Mouse (Mus musculus) brain, embryonic 14.5 days (tissue): ENCODE results near the gene Olfr99. TPM values are rescaled to one million over a fixed set of nuclear protein-coding genes. Genes with fewer than 3 reads are reported as not detected.
"Not testable (repeated sequence)": the region's sequence is repeated elsewhere in the genome, so short reads cannot be mapped to it uniquely, and the experiment has no call there.

ENCODE experiments used
- DNase-seq: peaks from one replicate; pipeline ENCODE4 v3.0.0-alpha.2; 2011; ENCODE audit warnings: low read depth
- CTCF ChIP-seq: fragments of 200-500 bp; IDR thresholded peaks from 2 replicates; pipeline ENCODE4 v1.5.1; 2012; ENCODE audit warnings: inconsistent platforms, mild to moderate bottlenecking, moderate library complexity, borderline replicate concordance; ENCODE audit not compliant: insufficient read depth, insufficient read length; ENCODE audit errors: extremely low read depth
- POLR2A ChIP-seq: fragments of 200-500 bp; IDR thresholded peaks from 2 replicates; pipeline ENCODE4 v1.6.1; 2012; ENCODE audit warnings: mild to moderate bottlenecking, inconsistent platforms, borderline replicate concordance; ENCODE audit not compliant: poor library complexity, insufficient read depth, insufficient read length, severe bottlenecking; ENCODE audit errors: extremely low read depth
- polyA plus RNA-seq: library from polyadenylated mRNA; depleted of rRNA; stranded (reverse); fragments of >200 nt; gene quantifications from 2 replicates; pipeline ENCODE4 v1.2.3, GENCODE M21; 2012; rRNA removed

Olfr99 gene
- polyA plus RNA-seq, 1 experiment, result not detected

DNA sequence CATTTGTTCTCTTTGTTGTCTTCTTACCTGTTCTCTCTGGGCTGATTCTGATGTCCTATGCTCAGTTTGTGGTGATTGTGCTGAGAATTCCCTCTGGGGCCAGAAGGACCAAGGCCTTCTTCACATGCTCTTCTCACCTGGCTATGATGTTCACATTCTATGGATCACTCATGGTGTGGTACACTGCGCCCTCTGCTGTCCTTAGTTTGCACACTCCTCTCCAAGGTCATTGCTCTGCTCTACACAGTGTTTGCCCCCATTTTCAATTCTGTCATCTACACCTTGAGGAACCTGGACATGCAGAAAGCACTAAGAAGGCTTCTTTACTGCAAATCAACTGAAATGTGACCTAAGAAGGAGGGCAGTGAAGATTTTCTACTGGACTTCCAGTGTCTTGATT is 32.7 kb downstream of the Olfr99 start:
- TF ChIP-seq POLR2A (no peak), CTCF (peak; percentile 40; the same call in 1 of the 2 replicates)

DNA sequence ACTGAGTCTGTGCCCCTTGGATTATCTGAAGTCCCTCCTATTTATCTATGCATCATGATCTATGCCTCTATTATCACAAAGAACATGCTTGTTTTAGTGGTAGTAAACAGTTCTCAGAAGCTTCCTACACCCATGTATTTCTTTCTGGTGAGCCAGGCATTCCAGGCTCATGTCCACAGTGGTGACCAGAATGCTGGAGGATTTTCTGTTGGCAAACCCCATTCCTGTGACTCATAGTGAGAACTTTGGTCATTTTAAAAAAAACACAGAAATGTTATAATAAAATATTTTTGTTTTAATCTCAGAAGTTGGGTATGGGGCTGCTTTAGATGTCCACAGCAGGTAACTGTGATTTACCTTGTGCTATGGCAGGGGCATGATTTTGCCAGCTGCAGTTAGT is 33.8 kb downstream of the Olfr99 start:
- no peak for DNase-seq
- TF ChIP-seq CTCF (no peak), POLR2A (no peak)

More for the DNA sequence above, 32.7 kb downstream of the Olfr99 start:
- no peak for DNase-seq

DNA sequence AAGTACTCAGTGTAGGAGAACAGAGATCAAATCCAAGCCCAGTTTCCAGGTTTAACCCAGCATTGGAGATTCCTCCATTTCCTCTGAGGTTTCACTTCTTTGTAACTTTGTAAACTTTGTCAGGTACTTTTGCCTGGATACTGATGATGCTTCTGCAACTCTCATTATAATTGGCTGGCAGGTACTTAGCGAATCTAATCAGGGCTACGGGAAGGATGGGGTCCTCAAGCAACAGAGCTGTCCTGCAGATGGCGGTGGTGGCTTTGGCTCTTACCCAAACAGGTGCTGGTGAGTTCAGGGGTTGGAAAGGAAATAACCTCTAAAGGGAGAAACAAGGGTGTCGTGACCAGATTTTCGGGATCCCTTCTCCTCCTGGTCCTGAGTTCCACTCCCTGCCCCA is 36.5 kb downstream of the Olfr99 start:
- peak; percentile 37 for DNase-seq
- TF ChIP-seq CTCF (no peak), POLR2A (no peak)

DNA sequence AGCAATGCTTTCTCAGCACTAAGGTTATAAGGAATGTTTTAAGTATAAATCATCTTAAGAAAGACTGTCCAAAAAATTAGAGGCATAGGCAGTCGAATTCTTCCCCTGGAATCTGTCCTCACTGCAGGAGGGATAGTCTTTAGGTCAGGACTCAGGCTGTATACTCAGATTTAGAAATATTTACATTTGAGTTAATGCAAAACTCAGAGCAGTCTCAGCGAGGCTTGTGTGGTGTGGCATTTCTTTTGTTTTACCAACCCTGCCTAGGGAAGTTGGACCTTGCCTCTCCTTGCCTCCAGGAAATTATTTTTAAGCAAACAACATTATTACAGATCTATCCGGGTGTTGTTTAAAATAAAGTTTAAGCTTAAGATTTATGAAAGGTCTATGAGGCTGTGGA is 41.1 kb downstream of the Olfr99 start:
- no peak for DNase-seq
- no peak for TF ChIP-seq CTCF
- TF ChIP-seq POLR2A, result no peak

DNA sequence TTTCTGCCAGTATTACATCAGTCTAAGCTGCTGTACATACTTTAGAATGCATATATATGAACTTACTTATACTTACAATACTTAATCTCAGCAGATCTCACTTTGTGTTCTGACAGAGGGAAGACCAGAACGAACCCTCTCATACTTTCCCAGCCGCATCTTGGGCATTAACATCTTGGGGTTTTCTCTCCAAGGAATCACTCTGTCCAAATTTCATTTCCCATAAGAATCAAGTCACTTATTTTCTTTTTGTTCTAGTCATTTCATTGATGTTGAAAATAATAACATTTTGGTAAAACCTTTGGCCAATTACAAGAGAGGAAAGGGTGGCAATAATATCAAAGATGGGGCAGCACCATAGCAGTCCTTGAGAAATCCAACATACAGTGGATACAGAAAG is 46.0 kb downstream of the Olfr99 start, which contains the start of gene Olfr97:
Gene Olfr97 (minus strand): TSS at position 101 of the 400 bp plus-strand sequence.
- not testable (repeated sequence) for DNase-seq

Other genes with a start within 250 kb of the Olfr99 start
- 238 and 282 TPM in 2 replicates for gene Gabbr1, start 237.5 kb downstream of the Olfr99 start, polyA plus RNA-seq
- gene Olfr90, start 195.0 kb downstream of the Olfr99 start, polyA plus RNA-seq, result not detected in 2 replicates
- gene Olfr91, start 185.2 kb downstream of the Olfr99 start, polyA plus RNA-seq, result not detected in 2 replicates
- not detected in 2 replicates for gene Olfr92, start 163.4 kb downstream of the Olfr99 start, polyA plus RNA-seq
- gene Olfr93, start 122.0 kb downstream of the Olfr99 start, polyA plus RNA-seq, result not detected in 2 replicates
- not detected in 2 replicates for gene Ubd, start 89.6 kb downstream of the Olfr99 start, polyA plus RNA-seq
- not detected in 2 replicates for gene Olfr94, start 82.5 kb downstream of the Olfr99 start, polyA plus RNA-seq
- gene Olfr95, start 70.3 kb downstream of the Olfr99 start, polyA plus RNA-seq, result 0.03 and 0.05 TPM in 2 replicates
- not detected in 2 replicates for gene Olfr96, start 63.3 kb downstream of the Olfr99 start, polyA plus RNA-seq
- gene Olfr97, start 46.1 kb downstream of the Olfr99 start, polyA plus RNA-seq, result not detected in 2 replicates
- gene Olfr98, start 19.7 kb downstream of the Olfr99 start, polyA plus RNA-seq, result not detected in 2 replicates
- 0.42 and 0.68 TPM in 2 replicates for gene H2-M3, start 13.2 kb downstream of the Olfr99 start, polyA plus RNA-seq
- not detected in 2 replicates for gene Olfr101, start 20.9 kb upstream of the Olfr99 start, polyA plus RNA-seq
- gene Olfr102, start 33.6 kb upstream of the Olfr99 start, polyA plus RNA-seq, result not detected in 2 replicates
- gene Olfr103, start 56.2 kb upstream of the Olfr99 start, polyA plus RNA-seq, result not detected in 2 replicates
- gene Olfr104-ps, start 76.1 kb upstream of the Olfr99 start, polyA plus RNA-seq, result not detected in 2 replicates
- gene Olfr105-ps, start 95.6 kb upstream of the Olfr99 start, polyA plus RNA-seq, result not detected in 2 replicates
- gene Olfr106-ps, start 106.9 kb upstream of the Olfr99 start, polyA plus RNA-seq, result not detected in 2 replicates
- not detected in 2 replicates for gene Olfr107, start 115.8 kb upstream of the Olfr99 start, polyA plus RNA-seq
- gene Olfr108, start 162.0 kb upstream of the Olfr99 start, polyA plus RNA-seq, result not detected in 2 replicates
- gene Olfr109, start 175.5 kb upstream of the Olfr99 start, polyA plus RNA-seq, result not detected in 2 replicates
- gene H2-M2, start 200.1 kb upstream of the Olfr99 start, polyA plus RNA-seq, result not detected in 2 replicates
- gene Olfr110, start 209.0 kb upstream of the Olfr99 start, polyA plus RNA-seq, result not detected in 2 replicates
- gene Olfr111, start 224.6 kb upstream of the Olfr99 start, polyA plus RNA-seq, result 0.04 and 0.08 TPM in 2 replicates